Mouse (Mus musculus): Measurements from ENCODE around the gene Porcn.

Gene Porcn

GRCm38 (mm10) chrX:8206015-8206693 lies at the start of gene Porcn:
Gene Porcn, minus strand, starts transcription at chrX:8206525.
- DNase-seq (ENCODE audit: low read depth, low spot score): peak; percentile 65

GRCm38 (mm10) chrX:8255807-8256206 lies 49.5 kb upstream of the Porcn start:
- DNase-seq (ENCODE audit: low read depth, low spot score): no peak

GRCm38 (mm10) chrX:8253711-8254110 lies 47.4 kb upstream of the Porcn start:
- no peak for DNase-seq (ENCODE audit: low read depth, low spot score)

- peak; percentile 84 for DNase-seq (ENCODE audit: low read depth, low spot score)
These were observed 46.3 kb upstream of the Porcn start, which contains the start of gene Ftsj1 for GRCm38 (mm10) chrX:8252334-8253285. Gene Ftsj1, minus strand, starts transcription at chrX:8252406.

- DNase-seq (ENCODE audit: low read depth, low spot score): no peak
These were observed 45.5 kb upstream of the Porcn start for GRCm38 (mm10) chrX:8251789-8252333.

GRCm38 (mm10) chrX:8248542-8249120 lies 42.3 kb upstream of the Porcn start:
- DNase-seq (ENCODE audit: low read depth, low spot score): no peak

- no peak for DNase-seq (ENCODE audit: low read depth, low spot score)
These were observed 41.4 kb upstream of the Porcn start for GRCm38 (mm10) chrX:8247680-8248079.

GRCm38 (mm10) chrX:8238804-8239395 lies 32.6 kb upstream of the Porcn start:
- no peak for DNase-seq (ENCODE audit: low read depth, low spot score)

- DNase-seq (ENCODE audit: low read depth, low spot score): no peak
These were observed 30.4 kb upstream of the Porcn start for GRCm38 (mm10) chrX:8236704-8237103.

- no peak for DNase-seq (ENCODE audit: low read depth, low spot score)
These were observed 27.3 kb upstream of the Porcn start for GRCm38 (mm10) chrX:8233602-8234001.

GRCm38 (mm10) chrX:8230272-8230671 lies 23.9 kb upstream of the Porcn start:
- DNase-seq (ENCODE audit: low read depth, low spot score): no peak

- no peak for DNase-seq (ENCODE audit: low read depth, low spot score)
These were observed 17.1 kb upstream of the Porcn start for GRCm38 (mm10) chrX:8223473-8223872.

GRCm38 (mm10) chrX:8222678-8223421 lies 16.5 kb upstream of the Porcn start:
- DNase-seq (ENCODE audit: low read depth, low spot score): no peak

- DNase-seq (ENCODE audit: low read depth, low spot score): no peak
These were observed 16.0 kb upstream of the Porcn start for GRCm38 (mm10) chrX:8222296-8222677.

- no peak for DNase-seq (ENCODE audit: low read depth, low spot score)
These were observed 13.3 kb upstream of the Porcn start for GRCm38 (mm10) chrX:8219651-8220050.

GRCm38 (mm10) chrX:8218114-8218513 lies 11.8 kb upstream of the Porcn start:
- DNase-seq (ENCODE audit: low read depth, low spot score): no peak

GRCm38 (mm10) chrX:8217383-8217782 lies 11.1 kb upstream of the Porcn start:
- DNase-seq (ENCODE audit: low read depth, low spot score): no peak

GRCm38 (mm10) chrX:8211490-8212207 lies 5.3 kb upstream of the Porcn start:
- no peak for DNase-seq (ENCODE audit: low read depth, low spot score)

GRCm38 (mm10) chrX:8209720-8210119 lies 3.4 kb upstream of the Porcn start:
- no peak for DNase-seq (ENCODE audit: low read depth, low spot score)

- DNase-seq (ENCODE audit: low read depth, low spot score): no peak
These were observed 899 bp upstream of the Porcn start for GRCm38 (mm10) chrX:8207224-8207623.
